Mouse (Mus musculus) kidney, embryonic 16.5 days (tissue): ENCODE measurements at regions not wholly inside any gene's neighbourhood (a gene's known extent, or its start where the extent isn't known, plus 50 kb on each side); places are given as distances from the start of the nearest gene placed in this dataset.

Experiments
- ATAC-seq: fragments of 200-750 bp; cut with Nextera tagmentation; 2 replicates; pipeline ENCODE4 v1.8.0; 2017; ENCODE audit warnings: moderate TSS enrichment; ENCODE audit not compliant: low FRiP score, low TSS enrichment
- H3K27ac ChIP-seq: fragments of 300-500 bp; sonication (generic); 2 replicates; pipeline ENCODE4 v1.5.1; 2014; ENCODE audit warnings: low read length
- H3K27me3 ChIP-seq: fragments of 300-500 bp; sonication (generic); 2 replicates; pipeline ENCODE4 v1.6.1; 2014; ENCODE audit warnings: low read length, control low read depth, mixed read lengths; ENCODE audit not compliant: insufficient read depth
- H3K36me3 ChIP-seq: fragments of 300-500 bp; sonication (generic); 2 replicates; pipeline ENCODE4 v1.6.1; 2014; ENCODE audit warnings: low read length, control low read depth, mixed read lengths; ENCODE audit not compliant: insufficient read depth
- H3K4me1 ChIP-seq: fragments of 300-500 bp; sonication (generic); 2 replicates; pipeline ENCODE4 v1.6.1; 2014; ENCODE audit warnings: low read length, control low read depth, mixed read lengths; ENCODE audit not compliant: insufficient read depth
- H3K4me2 ChIP-seq: fragments of 300-500 bp; sonication (generic); replicated peaks from 2 replicates; pipeline ENCODE4 v1.6.1; 2014; ENCODE audit warnings: low read depth, low read length
- H3K4me3 ChIP-seq: fragments of 300-500 bp; sonication (generic); 2 replicates; pipeline ENCODE4 v1.5.1; 2014; ENCODE audit warnings: mild to moderate bottlenecking, low read length
- H3K9ac ChIP-seq: fragments of 300-500 bp; sonication (generic); replicated peaks from 2 replicates; pipeline ENCODE4 v1.6.1; 2014; ENCODE audit warnings: low read length
- H3K9me3 ChIP-seq: fragments of 300-500 bp; sonication (generic); 2 replicates; pipeline ENCODE4 v1.6.1; 2016; ENCODE audit warnings: low read length, control low read depth
- WGBS: fragments of 180-500 bp; shearing (Covaris S2); extraction: QIAGEN DNeasy Blood & Tissue Kit; methylation state at CpG from one replicate; pipeline ENCODE4 v1.1.7; 2014; 5-methylcytosine and 5-hydroxymethylcytosine counted together

DNA sequence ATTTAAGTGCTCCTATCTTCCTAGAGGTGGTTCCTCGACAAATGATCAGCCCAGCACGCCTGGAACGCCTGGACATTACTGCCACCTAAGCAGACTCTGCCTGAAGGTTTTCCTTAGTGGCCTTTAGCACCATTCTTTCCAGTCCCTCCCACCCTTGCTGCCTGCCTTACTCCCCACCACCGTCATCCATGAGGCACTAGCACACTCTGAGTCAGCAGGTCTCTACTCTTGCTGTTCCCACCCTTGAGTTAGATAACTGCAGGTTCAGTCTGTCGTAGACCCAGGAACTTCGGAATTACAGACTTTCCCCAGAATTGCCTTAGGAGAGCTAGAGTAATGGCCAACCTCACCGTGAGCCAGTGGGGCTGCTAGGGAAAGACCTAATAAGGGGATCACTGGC lies 67.4 kb upstream of the Sertad2 start:
- H3K27me3 ChIP-seq, result no peaks in the 10 kb centered on the region
- no peak overlapping the region for H3K27ac ChIP-seq
- no peak overlapping the region for H3K4me3 ChIP-seq
- H3K36me3 ChIP-seq, result no peaks in the 10 kb centered on the region
- H3K9ac ChIP-seq, result no peak overlapping the region
- 79% methylated on average over 7 of the region's 7 CpGs for WGBS
- H3K4me2 ChIP-seq, result no peak overlapping the region
- no peaks in the 10 kb centered on the region for H3K9me3 ChIP-seq
- ATAC-seq, result no peak
- H3K4me1 ChIP-seq, result peaks cover 8% of the 10 kb centered on the region; the same call in 1 of the 2 replicates

DNA sequence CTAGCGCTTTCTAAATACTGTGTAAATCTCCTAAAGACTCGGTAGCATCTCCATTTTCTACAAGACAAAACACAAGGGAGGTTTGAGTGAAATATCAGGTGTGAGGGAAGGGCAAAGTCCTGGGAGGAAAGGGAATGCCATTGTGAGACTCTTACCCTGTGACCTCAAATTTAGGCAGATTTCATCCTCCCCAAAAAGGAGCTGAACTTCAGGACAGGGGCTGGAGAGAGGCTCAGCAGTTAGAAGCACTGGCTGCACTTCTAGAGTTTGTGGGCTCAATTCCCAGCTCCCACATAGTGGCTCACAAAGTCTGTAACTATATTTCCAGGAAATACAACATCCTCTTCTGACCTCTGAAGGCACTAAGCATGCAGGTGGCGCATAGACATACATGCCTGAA lies 66.6 kb upstream of the Sertad2 start:
- Histone ChIP-seq H3K36me3 (no peaks in the 10 kb centered on the region), H3K9me3 (no peaks in the 10 kb centered on the region; the same call in 1 of the 2 replicates), H3K4me2 (no peak overlapping the region), H3K9ac (no peak overlapping the region), H3K27me3 (no peaks in the 10 kb centered on the region), H3K4me3 (no peak overlapping the region), H3K27ac (no peak overlapping the region), H3K4me1 (peaks cover 8% of the 10 kb centered on the region; the same call in 1 of the 2 replicates)
- no peak for ATAC-seq
- 84% methylated on average over 3 of the region's 3 CpGs for WGBS

DNA sequence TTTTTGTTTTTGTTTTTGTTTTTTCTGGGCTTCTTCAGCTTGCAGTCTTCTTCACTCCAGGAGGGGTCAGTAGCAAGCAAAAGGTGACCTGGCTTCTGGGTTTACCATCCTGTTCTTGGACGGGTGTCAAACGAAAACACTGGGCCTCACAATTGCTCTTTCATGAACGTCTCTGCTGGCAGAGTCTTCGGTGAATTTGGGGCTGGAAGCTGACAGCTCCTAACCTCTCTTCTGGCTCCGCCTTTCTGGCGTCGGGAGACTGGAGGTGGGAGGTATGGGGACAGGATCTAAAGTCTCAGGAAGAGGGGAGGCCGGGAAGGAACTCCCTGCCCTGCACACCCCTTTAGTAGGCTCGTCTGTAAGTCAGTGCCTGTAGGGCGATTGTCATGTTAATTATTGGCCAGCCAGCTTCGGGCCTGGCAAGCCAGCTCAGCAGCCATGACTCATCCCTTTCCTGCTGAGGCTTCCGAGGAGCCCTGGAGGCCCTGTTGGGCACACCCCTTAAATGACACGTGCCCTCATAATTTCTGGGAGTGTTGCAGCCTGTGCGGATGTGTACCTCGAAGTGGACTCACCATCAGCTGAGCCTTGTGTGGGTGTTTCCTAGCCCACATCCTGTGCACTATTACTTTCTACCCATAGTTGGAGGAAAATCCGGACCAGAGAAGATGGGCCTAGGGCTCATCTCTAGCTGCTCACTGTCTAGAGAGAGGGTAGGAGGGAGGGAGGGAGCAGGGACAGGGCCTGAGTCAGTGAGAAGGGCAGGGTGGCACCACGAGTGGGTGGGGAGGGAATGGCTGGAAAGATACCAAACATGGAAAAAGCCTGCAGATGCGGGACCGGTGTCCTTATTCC lies 65.6 kb upstream of the Sertad2 start:
- Histone ChIP-seq H3K4me3 (peak overlapping the region; percentile 13; the same call in 1 of the 2 replicates), H3K27me3 (no peaks in the 10 kb centered on the region), H3K9ac (0 out of 2 replicates have a peak overlapping the region, but pooled peaks have one; percentile 29), H3K9me3 (no peaks in the 10 kb centered on the region; the same call in 1 of the 2 replicates), H3K27ac (peak overlapping the region; percentile 80), H3K4me2 (peak overlapping the region; percentile 46), H3K36me3 (no peaks in the 10 kb centered on the region), H3K4me1 (peaks cover 8% of the 10 kb centered on the region; the same call in 1 of the 2 replicates)
- WGBS, result 16% methylated on average over 19 of the region's 19 CpGs
- peak; percentile 95 for ATAC-seq

DNA sequence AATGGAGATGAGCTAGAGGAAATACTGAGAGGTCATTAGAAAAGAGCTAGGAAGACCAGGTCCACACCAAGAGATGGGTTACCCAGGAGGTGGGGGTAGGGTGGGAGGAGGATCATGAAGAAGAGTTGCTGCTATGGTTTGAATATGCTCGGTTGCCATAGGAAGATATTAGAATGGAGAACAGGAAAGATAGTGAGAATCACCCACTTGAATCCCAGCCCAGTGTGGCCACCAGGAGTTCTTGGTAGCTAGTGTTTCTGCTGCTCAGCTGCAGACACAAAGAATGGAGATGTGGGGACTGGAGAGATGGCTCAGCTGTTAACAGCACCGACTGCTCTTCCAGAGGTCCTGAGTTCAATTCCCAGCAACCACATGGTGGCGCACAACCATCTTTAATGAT lies 62.4 kb upstream of the Sertad2 start:
- Histone ChIP-seq H3K9me3 (no peaks in the 10 kb centered on the region; the same call in 1 of the 2 replicates), H3K9ac (no peak overlapping the region), H3K36me3 (no peaks in the 10 kb centered on the region), H3K4me1 (peaks cover 8% of the 10 kb centered on the region; the same call in 1 of the 2 replicates), H3K4me3 (no peak overlapping the region), H3K27me3 (no peaks in the 10 kb centered on the region), H3K27ac (no peak overlapping the region), H3K4me2 (no peak overlapping the region)
- 89% methylated on average over 3 of the region's 3 CpGs for WGBS
- no peak for ATAC-seq

- H3K9ac ChIP-seq, result no peak overlapping the region
- no peaks in the 10 kb centered on the region for H3K36me3 ChIP-seq
- no peaks in the 10 kb centered on the region; the same call in 1 of the 2 replicates for H3K9me3 ChIP-seq
- H3K27me3 ChIP-seq, result no peaks in the 10 kb centered on the region
- H3K4me3 ChIP-seq, result no peak overlapping the region
- no peak overlapping the region for H3K27ac ChIP-seq
- no peak for ATAC-seq
- 89% methylated on average over 2 of the region's 2 CpGs for WGBS
- no peak overlapping the region for H3K4me2 ChIP-seq
- H3K4me1 ChIP-seq, result no peaks in the 10 kb centered on the region
Observed at GRCm38 (mm10) chr11:20485371-20485770, 57.7 kb upstream of the Sertad2 start.
